Mouse (Mus musculus) spleen, adult 2 months (tissue): ENCODE measurements around the gene Ubash3b.

Experiments
- CTCF ChIP-seq: fragments of 200-500 bp; IDR thresholded peaks from 2 replicates; pipeline ENCODE4 v1.5.1; 2011; ENCODE audit warnings: mild to moderate bottlenecking, inconsistent platforms; ENCODE audit not compliant: insufficient read depth, insufficient read length, insufficient replicate concordance; ENCODE audit errors: extremely low read depth
- POLR2A ChIP-seq: fragments of 200-500 bp; IDR thresholded peaks from 2 replicates; pipeline ENCODE4 v1.6.1; 2011; ENCODE audit warnings: low read depth, low read length, inconsistent platforms

DNA sequence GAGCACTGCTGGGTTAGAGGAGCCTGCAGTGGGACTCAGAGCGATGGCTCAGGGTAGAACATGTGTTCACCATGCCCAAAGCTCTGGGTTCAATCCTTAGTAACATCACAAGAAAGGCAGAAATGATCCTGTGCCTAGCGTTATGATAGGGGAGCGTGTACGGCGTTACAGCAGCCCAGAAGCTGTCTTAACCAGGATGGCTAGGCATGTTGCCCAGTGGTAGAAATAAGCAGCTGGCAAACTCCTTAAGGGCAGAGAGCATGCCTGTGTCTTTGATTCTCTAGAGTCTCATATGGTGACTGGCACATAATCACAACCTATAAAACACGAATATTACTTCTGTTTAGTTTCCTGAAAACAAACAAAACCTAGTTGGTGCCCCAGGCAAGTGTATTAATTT lies 170.0 kb downstream of the Ubash3b start:
- TF ChIP-seq CTCF (no peak), POLR2A (no peak)
